Mouse (Mus musculus): Measurements from ENCODE around the gene Wfdc21. TPM values are rescaled to one million over a fixed set of nuclear protein-coding genes. Genes with fewer than 3 reads are reported as not detected.

The Wfdc21 gene
- total RNA-seq, 4 experiments from 2014 or later = not detected

GRCm38 (mm10) chr11:83802166-83802565 is 55.4 kb downstream of the Wfdc21 start:
- DNase-seq (ENCODE audit: low spot score in 2 of 2) = no peak

Other genes with a start within 250 kb of the Wfdc21 start
- gene Heatr9, start 224.8 kb upstream of the Wfdc21 start, total RNA-seq (2022) = not detected
- gene Ccl5, start 216.4 kb upstream of the Wfdc21 start, total RNA-seq (2022) = 1 to 10 TPM in 1 of 4 experiments, not detected in 3; 1.1 TPM
- gene Ccl9, start 168.3 kb upstream of the Wfdc21 start, total RNA-seq (2022) = 10 to 100 TPM in 1 of 4 experiments, 1 to 10 TPM in 3; 2.9 to 10.8 (median 5.0) TPM
- 10 to 100 TPM in 2 of 4 experiments, 1 to 10 TPM in 1, under 1 TPM in 1; 0.65 to 29.6 (median 13.0) TPM for gene Ccl6, start 153.9 kb upstream of the Wfdc21 start, total RNA-seq (2022)
- gene Rpl9-ps1, start 101.3 kb upstream of the Wfdc21 start, total RNA-seq (2022) = not detected
- 10 to 100 TPM in 1 of 4 experiments, 1 to 10 TPM in 1, under 1 TPM in 1, not detected in 1; 0.51 to 10.8 (median 8.0) TPM for gene Ccl3, start 97.6 kb upstream of the Wfdc21 start, total RNA-seq (2022)
- gene Ccl4, start 84.4 kb upstream of the Wfdc21 start, total RNA-seq (2022) = 1 to 10 TPM in 2 of 4 experiments, not detected in 2; 2.9 to 5.1 TPM
- 1 to 10 TPM in 1 of 4 experiments, not detected in 3; 1.6 TPM for gene Wfdc17, start 42.9 kb upstream of the Wfdc21 start, total RNA-seq (2022)
- gene Wfdc18, start 37.9 kb upstream of the Wfdc21 start, total RNA-seq (2022) = 1 to 10 TPM in 2 of 4 experiments, under 1 TPM in 1, not detected in 1; 0.98 to 1.9 (median 1.9) TPM
- 10 to 100 TPM; 15.9 to 17.7 (median 16.5) TPM for gene Heatr6, start 6.8 kb downstream of the Wfdc21 start, total RNA-seq (2022)
- gene Hnf1b, start 103.1 kb downstream of the Wfdc21 start, total RNA-seq (2022) = under 1 TPM; 0.37 to 0.76 (median 0.54) TPM
- gene Ddx52, start 195.1 kb downstream of the Wfdc21 start, total RNA-seq (2022) = 10 to 100 TPM; 13.7 to 19.2 (median 15.6) TPM
- 10 to 100 TPM; 60.6 to 72.7 (median 67.4) TPM for gene Synrg, start 217.5 kb downstream of the Wfdc21 start, total RNA-seq (2022)

All from left cerebral cortex, adult 8-10 months (tissue).